Mouse (Mus musculus): ENCODE data around the gene Krt222. TPM values are rescaled to one million over a fixed set of nuclear protein-coding genes. Genes with fewer than 3 reads are reported as not detected.

The Krt222 gene
- polyA plus RNA-seq (2017; shearing (Covaris generic)), result 2.2 TPM

GRCm38 (mm10) chr11:99243820-99244374 is at the start of gene Krt222:
Gene Krt222, minus strand, starts transcription at chr11:99244085.

GRCm38 (mm10) chr11:99284833-99285312 is 41.0 kb upstream of the Krt222 start, which contains the start of gene Krt24:
Gene Krt24, minus strand, starts transcription at chr11:99285262.

GRCm38 (mm10) chr11:99230261-99231048 is 13.4 kb downstream of the Krt222 start, which contains the start of gene Smarce1:
Gene Smarce1, minus strand, starts transcription at chr11:99231017.

Other genes starting within 250 kb of the Krt222 start
- gene Top2a, start 219.9 kb downstream of the Krt222 start, polyA plus RNA-seq (2017; shearing (Covaris generic)), result 29.5 TPM
- gene Igfbp4, start 202.8 kb downstream of the Krt222 start, polyA plus RNA-seq (2017; shearing (Covaris generic)), result 34.6 TPM
- gene Tns4, start 154.8 kb downstream of the Krt222 start, polyA plus RNA-seq (2017; shearing (Covaris generic)), result not detected
- gene Ccr7, start 89.0 kb downstream of the Krt222 start, polyA plus RNA-seq (2017; shearing (Covaris generic)), result 398 TPM
- 225 TPM for gene Smarce1, start 13.1 kb downstream of the Krt222 start, polyA plus RNA-seq (2017; shearing (Covaris generic))
- gene Krt24, start 41.2 kb upstream of the Krt222 start, polyA plus RNA-seq (2017; shearing (Covaris generic)), result not detected
- gene Krt25, start 78.9 kb upstream of the Krt222 start, polyA plus RNA-seq (2017; shearing (Covaris generic)), result not detected
- gene Krt26, start 93.9 kb upstream of the Krt222 start, polyA plus RNA-seq (2017; shearing (Covaris generic)), result not detected
- gene Krt27, start 107.0 kb upstream of the Krt222 start, polyA plus RNA-seq (2017; shearing (Covaris generic)), result not detected
- not detected for gene Krt28, start 130.8 kb upstream of the Krt222 start, polyA plus RNA-seq (2017; shearing (Covaris generic))
- gene Krt10, start 145.3 kb upstream of the Krt222 start, polyA plus RNA-seq (2017; shearing (Covaris generic)), result 21.7 TPM
- not detected for gene Krt12, start 178.2 kb upstream of the Krt222 start, polyA plus RNA-seq (2017; shearing (Covaris generic))
- gene Krt20, start 194.1 kb upstream of the Krt222 start, polyA plus RNA-seq (2017; shearing (Covaris generic)), result not detected
- not detected for gene Krt23, start 249.1 kb upstream of the Krt222 start, polyA plus RNA-seq (2017; shearing (Covaris generic))